Mouse (Mus musculus): ENCODE measurements at regions not wholly inside any gene's neighbourhood (a gene's known extent, or its start where the extent isn't known, plus 50 kb on each side); places are given as distances from the start of the nearest gene placed in this dataset.

- no peak for TF ChIP-seq CTCF (IDR thresholded peaks at IDR 0.05; ENCODE audit: borderline replicate concordance, insufficient read depth, low read depth, low read length)
- TF ChIP-seq POLR2A (IDR thresholded peaks at IDR 0.05; ENCODE audit: borderline replicate concordance, insufficient read depth, low read length), result no peak
- WGBS, result 64% methylated on average over 8 of the region's 8 CpGs
- DNase-seq, result no peak
- Histone ChIP-seq H3K27me3 (ENCODE audit: control insufficient read depth, insufficient read depth, low read length) (no peaks in the 10 kb centered on the region), H3K4me3 (replicated peaks; ENCODE audit: insufficient read depth, low read depth, low read length) (no peak overlapping the region), H3K27ac (ENCODE audit: insufficient read depth, low read length) (no peak overlapping the region), H3K4me1 (ENCODE audit: control insufficient read depth, insufficient read depth, low read length) (no peaks in the 10 kb centered on the region)
These were observed 282.2 kb upstream of the Cdh6 start for GRCm38 (mm10) chr15:13455560-13456219.

- no peak for TF ChIP-seq POLR2A (IDR thresholded peaks at IDR 0.05; ENCODE audit: borderline replicate concordance, insufficient read depth, low read length)
- TF ChIP-seq CTCF (IDR thresholded peaks at IDR 0.05; ENCODE audit: borderline replicate concordance, insufficient read depth, low read depth, low read length), result no peak
- no peaks in the 10 kb centered on the region for H3K27me3 ChIP-seq (ENCODE audit: control insufficient read depth, insufficient read depth, low read length)
- H3K27ac ChIP-seq (ENCODE audit: insufficient read depth, low read length), result no peak overlapping the region
- H3K4me3 ChIP-seq (replicated peaks; ENCODE audit: insufficient read depth, low read depth, low read length), result no peak overlapping the region
- DNase-seq, result no peak
- H3K4me1 ChIP-seq (ENCODE audit: control insufficient read depth, insufficient read depth, low read length), result no peaks in the 10 kb centered on the region
- WGBS, result 44% methylated on average over 5 of the region's 5 CpGs
These were observed 276.9 kb upstream of the Cdh6 start for GRCm38 (mm10) chr15:13450385-13450784.

- no peak for DNase-seq
- Histone ChIP-seq H3K4me3 (replicated peaks; ENCODE audit: insufficient read depth, low read depth, low read length) (no peak overlapping the region), H3K27me3 (ENCODE audit: control insufficient read depth, insufficient read depth, low read length) (no peaks in the 10 kb centered on the region), H3K4me1 (ENCODE audit: control insufficient read depth, insufficient read depth, low read length) (no peaks in the 10 kb centered on the region), H3K27ac (ENCODE audit: insufficient read depth, low read length) (no peak overlapping the region)
- TF ChIP-seq CTCF (IDR thresholded peaks at IDR 0.05; ENCODE audit: borderline replicate concordance, insufficient read depth, low read depth, low read length) (no peak), POLR2A (IDR thresholded peaks at IDR 0.05; ENCODE audit: borderline replicate concordance, insufficient read depth, low read length) (no peak)
- WGBS, result 97% methylated on average over 1 of the region's 1 CpGs
These were observed 261.1 kb upstream of the Cdh6 start for GRCm38 (mm10) chr15:13434608-13435007.

- WGBS, result 90% methylated on average over 2 of the region's 2 CpGs
- no peak overlapping the region for H3K4me3 ChIP-seq (replicated peaks; ENCODE audit: insufficient read depth, low read depth, low read length)
- H3K27ac ChIP-seq (ENCODE audit: insufficient read depth, low read length), result no peak overlapping the region
- TF ChIP-seq POLR2A (IDR thresholded peaks at IDR 0.05; ENCODE audit: borderline replicate concordance, insufficient read depth, low read length) (no peak), CTCF (IDR thresholded peaks at IDR 0.05; ENCODE audit: borderline replicate concordance, insufficient read depth, low read depth, low read length) (no peak)
- no peaks in the 10 kb centered on the region for H3K27me3 ChIP-seq (ENCODE audit: control insufficient read depth, insufficient read depth, low read length)
- no peaks in the 10 kb centered on the region for H3K4me1 ChIP-seq (ENCODE audit: control insufficient read depth, insufficient read depth, low read length)
- DNase-seq, result no peak
These were observed 259.5 kb upstream of the Cdh6 start for GRCm38 (mm10) chr15:13432971-13433370.

DNA sequence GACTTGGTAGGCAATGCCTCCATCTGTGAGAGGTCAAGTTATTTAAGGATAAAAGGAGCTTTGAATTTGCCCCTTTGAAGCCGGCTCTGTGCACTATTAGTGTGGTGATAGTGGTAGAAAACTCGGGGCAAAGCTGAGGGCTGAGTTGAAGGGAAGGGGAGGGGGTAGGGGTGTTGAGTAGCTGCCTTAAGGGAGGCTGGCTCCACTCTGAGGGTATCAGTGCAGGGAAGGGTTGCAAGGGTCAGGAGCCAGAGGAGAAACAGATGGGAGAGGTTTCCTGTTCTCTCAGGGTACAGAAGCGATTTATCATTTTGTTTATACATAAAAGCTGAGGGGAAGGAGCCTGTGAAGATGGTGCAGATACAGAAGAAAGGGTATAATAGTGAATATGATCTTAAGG is 246.1 kb upstream of the Cdh6 start:
- Histone ChIP-seq H3K27ac (ENCODE audit: insufficient read depth, low read length) (no peak overlapping the region), H3K4me1 (ENCODE audit: control insufficient read depth, insufficient read depth, low read length) (no peaks in the 10 kb centered on the region), H3K27me3 (ENCODE audit: control insufficient read depth, insufficient read depth, low read length) (no peaks in the 10 kb centered on the region), H3K4me3 (replicated peaks; ENCODE audit: insufficient read depth, low read depth, low read length) (no peak overlapping the region)
- DNase-seq, result no peak
- TF ChIP-seq POLR2A (IDR thresholded peaks at IDR 0.05; ENCODE audit: borderline replicate concordance, insufficient read depth, low read length) (no peak), CTCF (IDR thresholded peaks at IDR 0.05; ENCODE audit: borderline replicate concordance, insufficient read depth, low read depth, low read length) (no peak)
- 59% methylated on average over 3 of the region's 3 CpGs for WGBS

GRCm38 (mm10) chr15:13410065-13410688 is 236.7 kb upstream of the Cdh6 start:
- peak in 1 of 2 experiments; percentile 5 for DNase-seq
- 17% methylated on average over 11 of the region's 11 CpGs for WGBS
- H3K27ac ChIP-seq (ENCODE audit: insufficient read depth, low read length), result no peak overlapping the region
- H3K4me1 ChIP-seq (ENCODE audit: control insufficient read depth, insufficient read depth, low read length), result no peaks in the 10 kb centered on the region
- H3K4me3 ChIP-seq (replicated peaks; ENCODE audit: insufficient read depth, low read depth, low read length), result no peak overlapping the region
- no peaks in the 10 kb centered on the region for H3K27me3 ChIP-seq (ENCODE audit: control insufficient read depth, insufficient read depth, low read length)
- TF ChIP-seq POLR2A (IDR thresholded peaks at IDR 0.05; ENCODE audit: borderline replicate concordance, insufficient read depth, low read length) (no peak), CTCF (IDR thresholded peaks at IDR 0.05; ENCODE audit: borderline replicate concordance, insufficient read depth, low read depth, low read length) (no peak)

DNA sequence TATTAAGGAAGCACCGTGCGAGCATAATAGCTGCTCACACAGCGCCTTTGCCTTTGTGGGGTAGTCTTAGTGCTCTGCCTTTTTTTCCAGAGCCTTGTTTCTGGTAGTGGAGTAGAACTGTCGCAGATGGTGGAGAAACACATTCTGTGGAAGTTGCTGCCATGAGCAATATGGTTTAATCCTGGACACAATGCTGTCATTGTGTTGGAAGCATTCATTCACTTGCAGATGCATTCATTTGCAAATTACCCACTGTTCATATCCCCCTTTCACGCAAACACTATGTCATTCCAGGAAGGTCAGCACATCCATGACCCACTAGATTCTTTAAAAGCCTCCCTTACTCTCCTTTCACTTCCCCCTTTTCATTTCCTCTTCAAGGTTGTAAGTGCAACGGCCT is 219.7 kb upstream of the Cdh6 start:
- no peak for DNase-seq
- TF ChIP-seq CTCF (IDR thresholded peaks at IDR 0.05; ENCODE audit: borderline replicate concordance, insufficient read depth, low read depth, low read length) (no peak), POLR2A (IDR thresholded peaks at IDR 0.05; ENCODE audit: borderline replicate concordance, insufficient read depth, low read length) (no peak)
- no peak overlapping the region for H3K4me3 ChIP-seq (replicated peaks; ENCODE audit: insufficient read depth, low read depth, low read length)
- no peaks in the 10 kb centered on the region for H3K27me3 ChIP-seq (ENCODE audit: control insufficient read depth, insufficient read depth, low read length)
- no peak overlapping the region for H3K27ac ChIP-seq (ENCODE audit: insufficient read depth, low read length)
- no peaks in the 10 kb centered on the region for H3K4me1 ChIP-seq (ENCODE audit: control insufficient read depth, insufficient read depth, low read length)
- WGBS, result 67% methylated on average over 6 of the region's 6 CpGs

GRCm38 (mm10) chr15:13391331-13391730 is 217.9 kb upstream of the Cdh6 start:
- DNase-seq, result no peak
- Histone ChIP-seq H3K27me3 (ENCODE audit: control insufficient read depth, insufficient read depth, low read length) (no peaks in the 10 kb centered on the region), H3K27ac (ENCODE audit: insufficient read depth, low read length) (no peak overlapping the region), H3K4me3 (replicated peaks; ENCODE audit: insufficient read depth, low read depth, low read length) (no peak overlapping the region), H3K4me1 (ENCODE audit: control insufficient read depth, insufficient read depth, low read length) (no peaks in the 10 kb centered on the region)
- no peak for TF ChIP-seq POLR2A (IDR thresholded peaks at IDR 0.05; ENCODE audit: borderline replicate concordance, insufficient read depth, low read length)
- TF ChIP-seq CTCF (IDR thresholded peaks at IDR 0.05; ENCODE audit: borderline replicate concordance, insufficient read depth, low read depth, low read length), result no peak
- 93% methylated on average over 4 of the region's 4 CpGs for WGBS

Measured in cerebellum, adult 2 months (tissue).